Mouse (Mus musculus) brain, embryonic 14.5 days (tissue): ENCODE measurements at regions not wholly inside any gene's neighbourhood (a gene's known extent, or its start where the extent isn't known, plus 50 kb on each side); places are given as distances from the start of the nearest gene placed in this dataset.

Experiments
- DNase-seq: peaks from one replicate; pipeline ENCODE4 v3.0.0-alpha.2; 2011; ENCODE audit warnings: low read depth
- CTCF ChIP-seq: fragments of 200-500 bp; IDR thresholded peaks from 2 replicates; pipeline ENCODE4 v1.5.1; 2012; ENCODE audit warnings: inconsistent platforms, mild to moderate bottlenecking, moderate library complexity, borderline replicate concordance; ENCODE audit not compliant: insufficient read depth, insufficient read length; ENCODE audit errors: extremely low read depth
- POLR2A ChIP-seq: fragments of 200-500 bp; IDR thresholded peaks from 2 replicates; pipeline ENCODE4 v1.6.1; 2012; ENCODE audit warnings: mild to moderate bottlenecking, inconsistent platforms, borderline replicate concordance; ENCODE audit not compliant: poor library complexity, insufficient read depth, insufficient read length, severe bottlenecking; ENCODE audit errors: extremely low read depth

DNA sequence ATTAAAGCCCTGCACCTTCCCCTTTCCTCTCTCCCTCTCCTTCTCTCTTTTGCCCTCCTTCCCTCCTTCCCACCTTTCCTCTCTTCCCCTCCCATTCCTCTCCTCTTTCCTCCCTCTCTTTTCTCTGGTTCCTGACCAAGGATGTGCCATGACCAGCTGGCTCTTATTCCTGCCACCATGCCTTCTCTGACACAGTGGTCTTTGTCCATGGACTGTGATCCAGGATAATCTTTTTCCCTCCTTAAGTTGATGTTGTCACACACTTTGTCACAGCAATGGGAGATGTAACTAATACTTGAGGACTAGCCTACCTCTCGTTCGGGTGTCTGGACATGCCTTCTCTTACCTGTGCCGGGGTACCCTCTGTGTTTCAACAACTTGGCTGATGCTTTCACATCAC lies 86.4 kb downstream of the Anapc4 start:
- TF ChIP-seq CTCF (no peak), POLR2A (no peak)

DNA sequence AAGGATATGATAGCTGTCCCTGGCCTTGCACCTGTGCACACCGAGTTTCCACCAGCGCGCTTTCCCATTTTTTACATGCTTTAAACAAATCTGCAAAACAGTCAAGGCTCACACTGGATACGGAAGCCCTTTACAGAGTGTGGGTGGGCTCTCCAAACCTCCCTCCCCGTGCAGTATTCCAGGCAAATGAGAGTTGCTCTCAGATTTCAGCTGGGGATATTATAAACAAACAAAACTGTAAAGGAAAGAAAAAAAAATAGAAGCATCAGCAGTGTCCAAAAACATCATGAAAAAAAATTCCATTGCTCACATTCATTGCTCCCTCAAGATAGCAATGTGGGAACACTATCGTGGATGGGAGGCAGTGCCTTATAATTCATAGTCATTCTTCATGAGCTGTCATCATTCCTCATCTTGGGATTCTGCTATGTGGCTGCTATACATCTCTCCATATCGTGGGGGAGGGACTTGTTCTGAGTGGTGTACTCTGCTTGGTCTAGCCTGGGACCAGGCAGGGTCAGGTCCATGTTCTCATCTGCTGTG lies 87.0 kb downstream of the Anapc4 start:
- no peak for DNase-seq
- no peak for TF ChIP-seq POLR2A
- TF ChIP-seq CTCF: no peak

More for the DNA sequence above, 86.4 kb downstream of the Anapc4 start:
- no peak for DNase-seq

DNA sequence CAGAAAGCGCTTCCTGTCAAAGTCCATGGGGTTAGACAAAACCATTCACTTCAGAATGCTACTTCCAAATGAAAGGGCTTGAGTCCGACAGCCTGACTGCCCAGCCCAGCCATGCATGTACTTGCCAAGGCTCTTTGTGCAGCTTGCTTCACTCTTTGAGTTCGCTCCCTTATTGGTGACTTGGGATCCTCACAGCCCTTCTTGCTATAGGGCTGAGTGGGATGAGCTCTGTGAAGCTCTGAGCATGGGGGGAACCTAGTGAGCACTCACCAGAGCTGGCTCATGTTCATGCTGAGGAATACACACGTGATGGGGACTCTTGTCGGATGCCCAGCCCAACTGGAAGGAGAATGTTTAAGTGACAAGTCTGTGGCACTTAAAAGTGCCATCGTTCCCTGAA lies 91.2 kb downstream of the Anapc4 start:
- DNase-seq: peak; percentile 8
- TF ChIP-seq POLR2A: no peak
- no peak for TF ChIP-seq CTCF

DNA sequence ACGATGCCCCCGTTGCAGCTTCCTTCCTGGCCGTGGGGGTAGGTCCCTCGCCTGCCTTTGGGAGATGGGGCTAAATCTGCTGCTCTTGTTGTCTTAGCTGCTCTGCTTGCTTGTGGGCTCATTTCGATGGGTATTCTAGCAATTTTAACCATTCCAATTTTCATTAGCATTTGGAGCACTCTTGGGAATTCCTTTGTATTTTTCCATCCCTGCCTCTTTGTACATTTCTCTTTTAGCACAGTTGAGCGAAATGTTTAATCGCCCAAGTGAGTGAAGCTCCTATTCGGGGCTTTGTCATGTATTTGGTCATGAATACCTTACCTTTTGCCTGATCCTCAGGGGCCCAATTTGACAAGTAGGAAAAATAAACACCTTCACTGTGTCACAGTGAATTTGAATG lies 95.9 kb downstream of the Anapc4 start:
- TF ChIP-seq CTCF (no peak), POLR2A (no peak)
- DNase-seq: no peak

DNA sequence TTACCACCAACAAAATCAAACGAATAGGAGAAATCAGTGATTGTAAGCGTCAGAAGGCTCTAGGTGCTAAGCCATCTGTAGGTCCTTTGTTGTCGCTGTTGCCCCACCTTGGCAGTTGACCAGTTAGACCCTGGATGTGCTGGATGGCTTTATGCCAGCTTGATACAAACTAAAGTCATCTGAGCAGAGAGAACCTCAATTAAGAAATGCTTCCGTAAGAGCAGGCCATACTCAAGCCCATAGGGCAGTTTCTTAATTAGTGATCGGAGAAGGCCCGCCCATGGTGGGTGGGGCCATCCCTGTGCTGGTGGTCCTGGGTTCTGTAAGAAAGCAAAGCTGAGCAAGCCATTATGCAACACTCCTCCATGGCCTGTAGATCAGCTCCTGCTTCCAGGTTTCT lies 99.5 kb downstream of the Anapc4 start:
- peak; percentile 63 for DNase-seq
- TF ChIP-seq CTCF: no peak

DNA sequence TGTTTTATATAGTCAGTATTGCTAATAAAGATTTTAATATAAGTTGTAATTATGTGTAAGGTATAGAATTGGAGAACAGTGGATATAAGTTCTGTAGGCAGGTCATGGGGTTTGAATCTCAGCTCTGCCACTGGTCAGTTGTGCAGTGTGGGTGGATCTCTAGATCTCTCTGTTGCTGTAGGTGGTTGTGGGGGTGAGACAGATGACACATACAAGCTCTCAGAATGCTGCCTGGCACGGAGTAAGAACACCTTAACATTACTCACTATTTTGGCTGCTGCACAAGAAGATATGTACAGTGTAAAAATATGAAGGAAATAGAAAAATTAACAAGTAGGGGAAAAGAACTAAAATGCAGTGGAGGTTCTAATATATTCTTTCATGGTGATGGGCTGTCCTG lies 100.3 kb upstream of the Slc34a2 start:
- DNase-seq: no peak
- no peak for TF ChIP-seq CTCF
- no peak for TF ChIP-seq POLR2A

DNA sequence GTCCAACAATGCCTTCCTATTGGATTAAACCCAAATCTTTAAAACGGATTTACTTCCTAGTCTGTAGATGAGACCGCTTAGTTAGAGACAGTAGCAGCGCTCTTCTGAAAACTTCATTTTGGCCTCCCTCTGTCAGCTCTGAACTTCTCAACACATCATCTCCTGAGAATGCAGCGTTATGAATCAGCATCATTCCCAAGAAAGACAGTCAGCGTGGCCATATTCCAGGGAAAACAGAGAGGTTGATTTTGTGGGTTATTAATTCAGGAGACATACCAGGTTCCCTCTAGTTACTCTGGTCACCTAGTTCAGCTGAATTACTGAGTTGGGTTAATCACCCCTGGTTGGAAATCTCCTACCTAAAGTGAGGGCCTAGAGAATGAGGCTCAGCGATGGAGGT lies 97.9 kb upstream of the Slc34a2 start:
- DNase-seq: no peak
- TF ChIP-seq CTCF (no peak), POLR2A (no peak)

DNA sequence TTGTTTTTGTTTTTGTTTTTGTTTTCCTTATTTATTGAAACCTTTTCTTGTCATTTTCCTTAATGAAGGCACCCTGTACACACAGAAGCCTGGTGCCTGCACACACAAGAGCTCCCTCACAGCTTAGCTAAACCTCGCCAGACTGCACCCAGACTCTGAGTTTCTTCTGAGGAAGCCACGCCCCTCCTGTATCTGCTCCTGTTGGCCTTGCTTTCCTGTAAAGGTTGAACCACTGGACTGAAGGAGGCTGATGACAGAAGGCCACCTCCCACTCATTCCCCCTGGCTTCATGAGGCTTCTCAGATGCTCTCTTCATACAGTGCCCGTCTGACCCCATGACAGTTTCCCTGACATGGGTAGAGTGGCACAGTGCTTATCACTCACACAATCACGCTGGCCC lies 97.2 kb upstream of the Slc34a2 start:
- DNase-seq: no peak
- no peak for TF ChIP-seq POLR2A

DNA sequence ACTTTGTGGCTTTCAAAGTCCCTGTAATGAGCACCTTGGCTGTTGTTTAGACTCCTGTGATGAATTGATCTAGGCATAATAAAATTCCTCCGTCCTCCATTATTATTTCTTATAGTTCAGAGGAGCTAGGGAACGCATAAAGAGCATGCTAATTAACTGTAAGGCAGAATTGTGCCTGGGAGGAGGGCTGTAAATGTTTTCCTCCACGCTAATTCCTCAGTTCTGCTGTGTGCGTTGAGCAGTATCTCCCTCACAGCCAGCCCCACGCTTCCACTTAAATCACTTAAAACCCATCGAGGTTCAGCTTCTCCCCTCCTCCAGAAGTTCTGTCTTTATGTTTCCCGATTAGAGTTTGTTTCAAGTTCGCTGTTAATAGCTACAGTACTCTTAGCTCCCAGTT lies 84.0 kb upstream of the Slc34a2 start:
- TF ChIP-seq CTCF: no peak
- TF ChIP-seq POLR2A: no peak
- DNase-seq: peak; percentile 15

DNA sequence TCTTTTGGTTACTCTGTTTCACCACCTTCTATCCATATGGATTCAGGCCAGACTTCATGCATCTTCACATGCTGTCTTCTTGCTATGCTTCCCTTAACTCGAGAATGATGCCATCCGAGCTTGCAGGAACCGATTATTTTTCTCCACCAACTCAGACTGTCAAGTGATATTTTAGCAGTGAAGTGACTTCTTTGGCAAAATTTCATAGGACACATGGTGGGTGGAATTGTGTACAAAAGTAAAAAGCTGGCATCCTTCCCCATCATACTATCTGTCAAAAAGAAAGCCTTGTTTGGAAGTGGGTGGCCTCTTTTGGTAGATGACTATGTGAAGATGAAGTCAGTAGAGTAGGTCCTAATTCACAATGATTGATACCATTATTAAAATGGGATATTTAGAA lies 83.2 kb upstream of the Slc34a2 start:
- DNase-seq: no peak
- TF ChIP-seq POLR2A: no peak

DNA sequence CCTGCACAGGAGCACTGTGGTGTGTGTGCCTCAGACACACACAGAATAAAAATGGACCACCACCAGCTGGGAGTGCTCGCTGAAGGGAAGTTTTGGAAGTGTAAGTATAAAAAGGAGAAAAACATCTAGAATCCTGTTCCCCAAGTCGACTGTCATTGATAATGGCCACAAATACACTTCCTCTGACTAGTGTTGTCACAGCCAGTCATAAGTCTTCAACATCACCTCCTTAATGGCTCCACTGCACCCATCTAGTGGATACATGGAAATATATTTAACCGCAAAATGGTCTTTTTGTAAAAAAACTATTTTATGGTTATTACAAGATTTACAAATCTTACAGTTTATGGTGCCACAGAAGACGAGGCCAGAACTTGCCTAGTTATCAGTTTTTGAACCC lies 73.7 kb upstream of the Slc34a2 start:
- no peak for TF ChIP-seq CTCF
- TF ChIP-seq POLR2A: no peak
- DNase-seq: no peak

DNA sequence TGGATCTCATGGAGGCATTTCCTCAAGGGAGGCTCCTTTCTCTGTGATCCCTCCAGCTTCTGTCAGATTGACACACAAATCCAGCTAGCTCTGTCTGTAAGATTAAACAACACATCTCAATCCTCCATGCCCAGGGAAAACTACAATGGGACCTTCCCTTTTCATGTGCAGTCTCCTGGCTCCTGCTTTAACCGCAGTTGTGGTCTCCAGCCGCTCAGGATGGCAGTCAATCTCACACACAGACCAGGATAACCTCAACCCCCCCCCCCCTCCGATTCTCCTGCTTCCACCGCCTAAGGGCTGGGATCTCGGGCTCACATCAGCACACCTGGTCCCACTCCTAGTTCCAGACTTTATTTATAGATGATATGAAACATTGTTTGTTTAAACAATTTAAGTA lies 66.1 kb upstream of the Slc34a2 start:
- TF ChIP-seq CTCF (no peak), POLR2A (no peak)
- DNase-seq: no peak

DNA sequence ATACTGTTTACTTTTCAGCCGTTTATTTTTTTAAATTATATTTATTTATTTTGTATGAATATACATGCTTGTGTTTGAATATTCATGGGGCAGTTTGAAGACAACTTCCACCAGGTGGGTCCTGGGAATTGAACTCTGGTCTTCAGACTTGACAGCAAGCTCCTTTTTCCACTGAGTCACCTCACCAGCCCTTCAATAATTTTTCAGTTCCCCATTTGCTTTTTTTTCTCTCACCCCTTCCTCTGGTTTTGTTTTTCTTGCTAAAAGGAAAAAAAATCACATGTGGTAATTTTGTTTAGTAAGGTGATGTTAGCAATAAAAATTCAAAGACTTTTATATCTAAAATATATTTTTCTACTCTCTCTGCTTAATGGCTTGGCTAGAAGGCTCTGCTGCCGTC lies 64.9 kb upstream of the Slc34a2 start:
- no peak for TF ChIP-seq POLR2A
- no peak for TF ChIP-seq CTCF
- no peak for DNase-seq
